Mouse (Mus musculus) 416B (cell line): ENCODE results near the gene Bst1.
A peak's percentile ranks its signal among the peaks of the same experiment; 100 is the strongest.

Experiments
- DNase-seq: peaks from one replicate; pipeline ENCODE4 v3.0.0; 2011; ENCODE audit warnings: low read depth

Gene Bst1

DNA sequence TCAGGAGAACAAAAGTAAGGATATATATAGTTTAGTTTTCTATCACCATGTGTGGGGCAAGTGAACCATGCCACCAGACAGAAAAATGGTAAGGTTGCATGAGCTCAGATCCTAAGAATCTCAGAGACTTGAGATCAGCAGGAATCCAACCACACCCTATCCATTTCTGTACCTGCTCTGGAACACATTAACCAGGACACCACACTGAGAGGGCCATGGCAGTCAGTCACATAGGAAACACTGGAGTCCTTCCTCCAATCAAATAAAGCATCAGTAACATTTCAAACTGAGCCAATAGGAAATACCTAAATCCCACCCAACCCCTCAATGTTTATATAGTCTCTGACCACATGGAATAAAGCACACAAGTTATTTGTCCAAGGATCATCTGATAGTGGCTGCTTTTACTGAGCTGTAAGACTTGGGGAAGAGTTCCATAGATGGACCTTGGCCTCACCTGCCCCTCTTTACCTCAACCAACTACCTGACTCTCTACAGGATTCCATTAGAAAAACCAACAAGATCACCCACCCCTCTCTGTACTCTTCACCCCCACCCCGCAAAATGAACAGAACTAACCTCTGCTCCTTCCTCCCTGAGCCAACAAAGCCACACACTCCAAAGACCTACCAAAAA is 8.1 kb upstream of the Bst1 start:
- DNase-seq, result no peak

DNA sequence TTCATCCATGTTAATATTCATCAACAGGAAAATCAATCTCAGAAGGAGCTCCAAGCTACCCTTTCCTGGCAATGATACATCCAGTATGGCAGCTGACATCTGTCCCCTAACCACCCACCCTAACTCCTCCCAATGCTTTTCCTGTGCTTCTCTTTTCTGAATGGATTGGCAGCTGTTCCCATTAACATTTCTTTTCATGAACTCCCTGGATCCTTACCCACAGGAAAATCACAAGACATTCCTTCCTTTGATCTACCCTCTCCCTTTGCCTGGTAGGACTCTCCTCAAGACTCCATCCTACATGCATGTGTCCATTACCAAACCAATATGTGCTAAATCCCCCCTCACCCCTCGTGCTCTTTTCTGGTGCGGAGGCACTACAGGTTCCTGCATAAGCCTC is 4.1 kb upstream of the Bst1 start:
- no peak for DNase-seq

DNA sequence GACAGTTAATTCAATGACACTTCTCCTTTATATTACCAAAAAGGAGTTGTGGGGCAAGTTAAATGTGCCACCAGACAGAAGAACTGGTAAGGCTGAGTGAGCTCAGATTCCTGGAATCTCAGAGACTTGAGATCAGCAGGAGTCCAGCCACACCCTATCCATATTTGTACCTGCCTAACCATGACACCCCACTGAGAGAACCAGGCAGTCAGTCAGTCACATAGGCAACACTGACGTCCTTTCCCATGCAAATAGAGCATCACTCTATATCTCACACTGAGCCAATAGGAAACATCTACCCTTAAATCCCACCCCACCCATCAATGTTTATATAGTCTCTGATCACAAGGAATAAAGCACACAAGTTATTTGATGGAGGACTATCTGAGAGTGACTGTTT is 2.9 kb upstream of the Bst1 start:
- DNase-seq, result no peak

- DNase-seq, result no peak
These were observed 2.1 kb downstream of the Bst1 start for GRCm38 (mm10) chr5:43820785-43821184.

DNA sequence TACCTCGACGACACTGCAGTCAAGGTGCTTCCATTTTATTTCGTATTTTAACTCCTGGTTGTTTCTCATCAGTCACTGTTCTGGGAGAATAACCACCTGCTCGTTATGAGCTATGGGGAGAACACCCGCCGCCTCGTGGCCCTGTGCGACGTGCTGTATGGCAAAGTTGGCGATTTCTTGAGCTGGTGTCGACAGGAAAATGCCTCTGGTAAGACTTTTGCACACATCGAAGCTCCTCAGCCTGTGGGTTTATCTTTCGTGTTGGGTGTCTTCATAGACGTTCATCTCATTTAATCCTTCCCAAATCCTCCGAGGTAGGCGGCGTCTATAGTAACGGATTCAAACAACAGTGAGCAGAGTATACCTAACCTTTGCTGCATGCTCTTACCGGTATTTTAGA is 2.9 kb downstream of the Bst1 start, which contains the start of gene Fbxl5:
Gene Fbxl5, minus strand, starts transcription at position 101 of the 400 bp plus-strand sequence.
- DNase-seq, result no peak

DNA sequence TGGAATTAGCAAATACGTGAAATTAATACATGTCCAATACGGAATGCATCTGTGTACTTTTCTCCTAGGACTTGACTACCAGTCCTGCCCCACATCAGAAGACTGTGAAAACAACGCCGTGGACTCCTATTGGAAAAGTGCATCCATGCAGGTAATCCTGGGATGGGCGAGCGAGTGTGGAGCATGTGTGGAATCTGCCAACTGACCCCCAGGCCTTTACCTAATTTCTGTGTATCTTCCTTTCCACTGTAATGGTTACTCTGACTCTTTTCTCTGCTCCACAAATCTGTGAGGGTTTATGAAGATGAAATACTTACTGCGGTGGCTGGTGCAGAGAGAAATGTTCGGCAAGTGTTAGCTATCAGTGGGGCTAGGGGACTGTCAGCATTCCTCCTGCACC is 3.5 kb downstream of the Bst1 start:
- DNase-seq, result no peak

GRCm38 (mm10) chr5:43822824-43823223 is 4.1 kb downstream of the Bst1 start:
- no peak for DNase-seq

DNA sequence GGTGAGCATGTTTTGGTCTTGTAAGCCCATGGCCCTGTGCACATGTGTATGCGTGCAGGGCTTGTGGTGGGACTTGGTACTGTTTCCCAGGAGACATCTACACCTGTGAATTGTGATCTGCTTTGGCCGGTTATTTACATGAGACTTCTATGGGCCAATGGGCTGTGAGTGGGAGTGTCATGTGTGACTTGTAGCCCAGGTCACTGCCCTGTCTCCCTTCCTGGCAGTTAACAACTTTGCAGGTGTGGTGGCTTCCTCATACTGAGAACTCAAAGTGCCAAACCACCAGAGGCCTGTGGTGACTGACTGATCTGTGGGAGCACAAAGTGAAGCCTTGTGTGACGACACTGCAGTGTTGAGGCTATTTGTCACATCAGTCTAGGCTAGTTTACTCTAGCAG is 5.9 kb downstream of the Bst1 start:
- no peak for DNase-seq

GRCm38 (mm10) chr5:43826883-43827282 is 8.2 kb downstream of the Bst1 start:
- peak; percentile 37 for DNase-seq

GRCm38 (mm10) chr5:43827366-43827765 is 8.7 kb downstream of the Bst1 start:
- no peak for DNase-seq

- peak; percentile 67 for DNase-seq
These were observed 17.9 kb downstream of the Bst1 start for GRCm38 (mm10) chr5:43836590-43836989.

- DNase-seq, result peak; percentile 71
These were observed 18.7 kb downstream of the Bst1 start for GRCm38 (mm10) chr5:43837372-43837771.

- peak; percentile 88 for DNase-seq
These were observed 22.7 kb downstream of the Bst1 start for GRCm38 (mm10) chr5:43841144-43842010.

DNA sequence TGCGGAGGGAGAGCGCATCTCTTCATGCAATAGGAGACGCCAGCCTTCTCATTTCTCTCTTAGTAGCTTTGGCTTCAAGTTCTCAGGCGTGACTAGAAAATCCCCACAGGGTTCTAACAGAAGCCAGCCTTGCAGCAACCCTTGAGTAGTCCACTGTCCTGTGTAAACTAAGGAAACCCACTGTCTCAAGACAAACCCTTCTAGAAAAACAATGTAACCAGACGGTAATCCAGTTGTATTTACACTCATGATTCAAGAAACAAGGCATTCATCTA is 23.3 kb downstream of the Bst1 start:
- peak; percentile 33 for DNase-seq

DNA sequence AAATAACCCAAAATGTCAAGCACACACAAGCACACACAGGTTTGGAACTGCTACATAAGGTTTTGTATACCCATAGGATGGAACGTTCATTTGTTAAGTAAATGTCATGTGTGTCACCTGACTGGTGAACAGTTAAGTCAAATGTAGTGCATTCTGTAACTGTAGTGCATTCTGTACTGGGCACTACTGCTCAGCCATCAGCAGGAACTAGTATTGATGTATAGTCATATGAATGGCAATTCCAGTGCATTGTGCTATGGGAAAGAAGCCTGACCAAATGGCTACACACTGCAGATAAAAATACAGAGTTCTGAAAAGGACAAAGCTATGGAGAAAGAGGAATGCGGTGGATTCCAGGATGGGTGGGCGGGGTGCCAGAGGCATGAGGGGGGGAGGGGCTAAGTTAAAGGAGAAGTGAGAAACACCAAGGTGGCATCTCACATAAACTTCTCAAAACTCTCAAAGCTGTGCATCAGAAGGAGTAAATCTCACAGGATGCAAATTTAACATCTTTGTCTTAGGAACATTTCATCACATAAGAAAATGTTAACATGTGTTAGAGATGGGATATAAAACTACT is 24.0 kb downstream of the Bst1 start:
- no peak for DNase-seq

DNA sequence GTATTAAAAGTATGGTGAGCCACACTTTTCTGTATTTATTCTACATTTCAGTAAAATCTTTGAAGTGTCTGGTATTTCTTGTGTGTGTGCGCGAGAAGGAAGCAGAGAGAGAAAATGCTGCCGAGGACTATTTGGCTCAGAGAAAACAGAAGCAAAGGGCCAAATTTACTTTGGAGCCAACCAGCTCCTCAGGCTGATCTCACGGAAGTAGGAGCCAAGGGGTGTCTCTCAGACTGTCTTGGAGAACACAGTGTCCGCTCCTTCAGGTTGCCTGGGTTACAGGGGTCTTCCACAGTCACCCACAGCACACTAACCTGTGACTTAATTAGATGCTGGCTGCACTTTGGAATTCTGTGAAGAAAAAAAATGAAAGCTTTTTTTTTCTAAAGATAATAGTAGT is 26.4 kb downstream of the Bst1 start:
- DNase-seq, result no peak

DNA sequence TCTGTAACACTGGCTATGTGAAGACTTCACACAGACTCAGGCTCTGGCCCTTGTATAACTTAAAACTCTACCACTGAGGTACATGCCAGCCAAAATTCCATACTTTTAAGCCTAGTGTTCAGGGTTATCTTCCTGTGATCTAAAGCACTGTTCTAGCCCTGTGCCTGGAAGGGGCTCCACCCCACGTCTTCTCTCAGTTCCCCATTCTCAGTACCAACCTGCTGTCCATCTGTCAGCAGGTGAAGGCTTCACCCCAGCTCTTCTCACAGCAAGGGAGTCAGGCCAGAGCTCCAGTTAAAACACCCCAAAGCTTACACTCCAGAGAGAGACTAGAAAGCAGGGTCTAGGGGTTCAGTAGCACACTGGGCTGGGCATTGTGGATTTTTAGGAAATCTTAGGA is 27.0 kb downstream of the Bst1 start:
- DNase-seq, result no peak

- no peak for DNase-seq
These were observed 27.5 kb downstream of the Bst1 start for GRCm38 (mm10) chr5:43846227-43846626.

DNA sequence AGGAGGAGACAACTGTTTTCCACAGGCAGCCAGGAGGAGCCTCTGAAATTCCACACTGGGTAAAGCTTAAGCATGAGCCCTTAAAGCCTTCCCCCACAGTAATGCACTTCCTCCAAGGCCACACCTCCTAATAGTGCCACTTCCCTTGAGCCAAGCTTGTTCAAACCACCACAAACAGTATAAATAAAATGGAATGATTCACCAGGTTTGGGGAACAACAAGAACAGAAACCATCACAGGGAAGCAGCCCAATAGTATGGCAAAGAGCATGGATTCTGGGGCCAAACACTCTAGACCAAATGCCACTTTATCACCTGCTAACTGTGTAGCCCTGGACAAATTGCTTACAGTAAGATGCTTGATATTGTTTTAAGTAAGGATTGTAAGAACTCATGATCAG is 28.9 kb downstream of the Bst1 start:
- no peak for DNase-seq

GRCm38 (mm10) chr5:43848275-43848674 is 29.6 kb downstream of the Bst1 start:
- DNase-seq, result no peak

DNA sequence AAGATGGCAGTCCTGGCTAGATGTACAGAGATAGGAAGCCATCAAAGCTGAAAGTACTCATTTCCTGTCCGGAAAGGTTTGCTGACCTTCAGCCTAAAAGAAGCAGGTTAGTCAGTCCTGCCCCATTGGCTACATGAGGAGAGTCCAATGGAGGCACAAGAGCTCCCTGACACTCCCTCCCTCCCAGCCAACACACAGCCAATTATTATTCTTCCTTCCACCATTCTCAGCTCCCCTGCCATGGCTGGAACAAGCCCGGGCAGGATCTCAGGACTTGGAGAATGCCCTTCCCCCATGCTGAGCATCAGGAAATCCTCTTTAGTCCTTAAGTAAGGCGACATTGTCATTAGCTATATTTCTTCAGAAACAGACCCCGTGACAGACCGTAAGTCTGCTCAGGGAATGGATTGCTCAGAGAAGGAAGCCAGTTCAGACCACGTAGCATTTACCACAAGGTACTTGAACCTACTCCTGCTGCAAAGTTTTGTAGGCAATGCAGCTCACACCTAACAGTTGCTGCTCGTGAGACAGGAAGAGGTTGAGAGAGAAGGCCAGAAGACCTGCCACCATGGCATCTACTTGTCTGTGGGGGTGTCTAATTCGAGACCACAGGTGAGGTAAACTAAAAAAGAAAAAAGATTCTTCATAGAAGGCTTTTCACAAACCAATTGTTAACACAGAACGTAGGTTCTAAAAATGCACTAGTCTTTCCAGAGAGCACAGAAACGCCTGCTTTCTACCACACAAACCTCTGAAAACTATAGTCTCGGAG is 34.6 kb downstream of the Bst1 start:
- DNase-seq, result peak; percentile 83

DNA sequence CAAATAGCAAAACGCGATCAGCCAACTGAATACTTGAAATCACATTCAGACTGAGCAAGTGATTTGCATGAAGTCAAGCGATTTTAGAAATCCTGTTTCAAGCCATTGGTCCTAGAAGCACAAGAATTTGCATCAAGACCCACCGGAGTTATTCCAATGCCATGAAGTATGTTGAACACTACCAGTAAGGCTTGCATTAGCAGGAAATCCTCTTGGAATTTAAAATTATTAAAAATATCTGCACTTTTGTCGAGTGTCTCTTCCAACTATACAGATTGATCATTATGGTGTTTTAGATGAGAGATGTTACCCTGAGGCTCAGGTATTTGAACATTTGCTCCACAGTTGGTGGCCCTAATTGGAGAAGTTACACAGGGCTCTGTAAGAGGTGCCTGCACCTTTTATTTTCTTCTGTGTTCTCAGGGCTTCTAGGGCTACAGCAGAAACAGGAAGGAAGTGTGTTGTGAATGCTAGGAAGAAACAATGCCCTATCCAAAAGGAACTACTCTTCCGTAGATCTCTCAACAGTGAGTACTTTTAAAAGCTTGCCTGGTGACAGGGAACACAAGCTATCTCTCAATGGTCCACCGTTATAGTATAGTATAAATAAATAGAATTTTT is 35.3 kb downstream of the Bst1 start:
- DNase-seq, result no peak
